Mouse (Mus musculus): ENCODE measurements at regions not wholly inside any gene's neighbourhood (a gene's known extent, or its start where the extent isn't known, plus 50 kb on each side); places are given as distances from the start of the nearest gene placed in this dataset.

GRCm38 (mm10) chrX:58445624-58446323 lies 423.3 kb downstream of the Zic3 start:
- WGBS, result 75% methylated on average over 4 of the region's 4 CpGs
- no peak for DNase-seq (ENCODE audit: low read depth, low spot score)

GRCm38 (mm10) chrX:58447605-58448004 lies 425.1 kb downstream of the Zic3 start:
- WGBS, result 77% methylated on average over 6 of the region's 6 CpGs

GRCm38 (mm10) chrX:58469683-58470082 lies 439.5 kb upstream of the 4930550L24Rik start:
- no peak for DNase-seq (ENCODE audit: low read depth, low spot score)
- WGBS, result 71% methylated on average over 6 of the region's 6 CpGs

More at GRCm38 (mm10) chrX:58447605-58448004, 425.1 kb downstream of the Zic3 start:
- no peak for DNase-seq (ENCODE audit: low read depth, low spot score)

GRCm38 (mm10) chrX:58470986-58471385 lies 438.2 kb upstream of the 4930550L24Rik start:
- 27% methylated on average over 1 of the region's 1 CpGs for WGBS

GRCm38 (mm10) chrX:58490861-58491260 lies 418.3 kb upstream of the 4930550L24Rik start:
- peak; percentile 0 for DNase-seq (ENCODE audit: low read depth, low spot score)
- 9% methylated on average over 2 of the region's 2 CpGs for WGBS

More at GRCm38 (mm10) chrX:58470986-58471385, 438.2 kb upstream of the 4930550L24Rik start:
- no peak for DNase-seq (ENCODE audit: low read depth, low spot score)

- WGBS, result 59% methylated on average over 1 of the region's 1 CpGs
- no peak for DNase-seq (ENCODE audit: low read depth, low spot score)
These were observed 405.6 kb upstream of the 4930550L24Rik start for GRCm38 (mm10) chrX:58503573-58503972.

GRCm38 (mm10) chrX:58514925-58515324 lies 394.2 kb upstream of the 4930550L24Rik start:
- 28% methylated on average over 5 of the region's 5 CpGs for WGBS
- DNase-seq (ENCODE audit: low read depth, low spot score), result no peak

All from large intestine, adult 2 months (tissue).